8 mouse cellular contexts compared by ENCODE assay signal in the genomic region with DNA sequence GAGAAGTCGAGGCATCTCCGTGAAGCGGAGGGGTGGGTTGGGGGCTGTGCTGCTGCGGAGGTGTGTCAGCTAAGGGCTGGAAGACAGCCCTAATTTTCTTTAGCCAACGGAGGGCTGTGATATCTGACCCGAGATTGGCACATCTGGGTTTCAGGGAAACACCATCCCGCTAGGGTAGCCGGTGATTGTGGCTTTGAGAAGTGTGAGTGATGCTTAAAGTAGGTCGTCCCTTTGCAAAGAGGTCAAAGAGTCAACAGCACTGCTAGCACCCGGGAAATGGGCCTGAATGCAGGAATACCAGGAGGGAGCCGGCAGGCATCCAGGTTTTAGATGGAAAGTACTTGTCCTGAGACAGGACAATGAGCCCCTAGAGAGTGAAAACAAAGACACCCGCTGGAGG. TPM values are rescaled to one million over a fixed set of nuclear protein-coding genes. Genes with fewer than 3 reads are reported as not detected.
DNase-seq lines count a peak whose midpoint lies in the region; ATAC-seq lines count a peak whose summit lies in the region.

No protein-coding gene starts in this region.

- H3K4me3 ChIP-seq in lung, embryonic 15.5 days: peak overlapping the region; percentile 37
- peak overlapping the region; percentile 35 for H3K4me3 ChIP-seq in embryonic facial prominence, embryonic 14.5 days (ENCODE audit: low read depth, low read length)
- peak overlapping the region; percentile 33 for H3K4me3 ChIP-seq in limb, embryonic 12.5 days (replicated peaks)

- no peak for DNase-seq in lung, postnatal 14 days
- no peak for DNase-seq in embryonic facial prominence, embryonic 14.5 days (ENCODE audit: low spot score)
- DNase-seq in retina, embryonic 14.5 days (ENCODE audit: low spot score): peak; percentile 10
- DNase-seq in left cerebral cortex, postnatal 36 days (ENCODE audit: low spot score in 2 of 2): no peak
- no peak for DNase-seq in cerebellum, postnatal 14 days
- DNase-seq in spleen, postnatal 10 days (ENCODE audit: low spot score in 2 of 2): no peak

- no peak overlapping the region for H3K27ac ChIP-seq in lung, embryonic 15.5 days
- H3K27ac ChIP-seq in embryonic facial prominence, embryonic 14.5 days (replicated peaks; ENCODE audit: low read depth, low read length): no peak overlapping the region
- no peak overlapping the region for H3K27ac ChIP-seq in limb, embryonic 12.5 days

- H3K4me1 ChIP-seq in lung, embryonic 15.5 days: peaks cover 9% of the 10 kb centered on the region
- H3K4me1 ChIP-seq in embryonic facial prominence, embryonic 14.5 days (ENCODE audit: control insufficient read depth, insufficient read depth, low read length): peaks cover 8% of the 10 kb centered on the region
- peaks cover 11% of the 10 kb centered on the region for H3K4me1 ChIP-seq in limb, embryonic 12.5 days (replicated peaks)

- no peak overlapping the region; the same call in 1 of the 2 replicates for H3K9ac ChIP-seq in lung, embryonic 15.5 days
- peak overlapping the region; percentile 53; the same call in 1 of the 2 replicates for H3K9ac ChIP-seq in embryonic facial prominence, embryonic 14.5 days (ENCODE audit: low read depth, low read length)
- H3K9ac ChIP-seq in limb, embryonic 12.5 days (replicated peaks): no peak overlapping the region; the same call in 1 of the 2 replicates

- no peaks in the 10 kb centered on the region for H3K27me3 ChIP-seq in lung, embryonic 15.5 days
- H3K27me3 ChIP-seq in embryonic facial prominence, embryonic 14.5 days (replicated peaks; ENCODE audit: control insufficient read depth, insufficient read depth, low read length): 0 out of 2 replicates have a peak, but pooled peaks cover 6% of the 10 kb centered on the region
- 0 out of 2 replicates have a peak, but pooled peaks cover 8% of the 10 kb centered on the region for H3K27me3 ChIP-seq in limb, embryonic 12.5 days

- no peak for ATAC-seq in lung, embryonic 15.5 days (ENCODE audit: borderline replicate concordance, extremely low read depth, low FRiP score, low TSS enrichment)
- ATAC-seq in embryonic facial prominence, embryonic 14.5 days (ENCODE audit: low read depth): no peak
- no peak for ATAC-seq in limb, embryonic 12.5 days (ENCODE audit: insufficient number of reproducible peaks, insufficient read depth, low FRiP score, low TSS enrichment, low read depth)

- H3K9me3 ChIP-seq in lung, embryonic 15.5 days: no peaks in the 10 kb centered on the region
- no peaks in the 10 kb centered on the region for H3K9me3 ChIP-seq in embryonic facial prominence, embryonic 14.5 days (ENCODE audit: control insufficient read depth, low read length)
- H3K9me3 ChIP-seq in limb, embryonic 12.5 days: no peaks in the 10 kb centered on the region

- no peaks in the 10 kb centered on the region for H3K36me3 ChIP-seq in lung, embryonic 15.5 days
- H3K36me3 ChIP-seq in embryonic facial prominence, embryonic 14.5 days (ENCODE audit: control insufficient read depth, insufficient read depth, low read length): no peaks in the 10 kb centered on the region
- H3K36me3 ChIP-seq in limb, embryonic 12.5 days: no peaks in the 10 kb centered on the region

- WGBS in lung, embryonic 15.5 days: 4% methylated on average over 12 of the region's 12 CpGs
- WGBS in embryonic facial prominence, embryonic 14.5 days: 3% methylated on average over 12 of the region's 12 CpGs
- 2% methylated on average over 12 of the region's 12 CpGs for WGBS in limb, embryonic 12.5 days

- intact Hi-C loops in left cerebral cortex, postnatal 36 days (cut with DNase I): loop anchor here (5.0 kb wide), 1 partner anchor 78 kb away; no protein-coding TSS in a partner anchor

- H3K4me2 ChIP-seq in lung, embryonic 15.5 days: peak overlapping the region; percentile 55
- peak overlapping the region; percentile 60 for H3K4me2 ChIP-seq in embryonic facial prominence, embryonic 14.5 days (ENCODE audit: low read depth, low read length)
- peak overlapping the region; percentile 61 for H3K4me2 ChIP-seq in limb, embryonic 12.5 days

RNA-seq across cellular contexts. Expression of a gene that starts 22.0 kb away (rescaled TPM):
- polyA plus RNA-seq in lung, embryonic 15.5 days (2015; fragmentation: Nextera tagmentation; extraction: Ambion mirVana): 2.2 and 3.3 TPM in 2 replicates
- polyA plus RNA-seq in embryonic facial prominence, embryonic 14.5 days (2014; fragmentation: Nextera tagmentation; extraction: Ambion mirVana): 0.92 and 1.1 TPM in 2 replicates
- 1.4 and 2.1 TPM in 2 replicates for polyA plus RNA-seq in limb, embryonic 12.5 days (2016; fragmentation: Nextera tagmentation; extraction: Ambion mirVana)
- 1 to 10 TPM; 4.2 to 5.0 TPM for total RNA-seq in left cerebral cortex, postnatal 36 days (2021)
